Mouse (Mus musculus): Measurements from ENCODE around the gene Myo15b. TPM values are rescaled to one million over a fixed set of nuclear protein-coding genes. Genes with fewer than 3 reads are reported as not detected.

Gene Myo15b
- total and polyA plus RNA-seq, 3 experiments = 0.05 to 0.29 TPM; not detected in 1

DNA sequence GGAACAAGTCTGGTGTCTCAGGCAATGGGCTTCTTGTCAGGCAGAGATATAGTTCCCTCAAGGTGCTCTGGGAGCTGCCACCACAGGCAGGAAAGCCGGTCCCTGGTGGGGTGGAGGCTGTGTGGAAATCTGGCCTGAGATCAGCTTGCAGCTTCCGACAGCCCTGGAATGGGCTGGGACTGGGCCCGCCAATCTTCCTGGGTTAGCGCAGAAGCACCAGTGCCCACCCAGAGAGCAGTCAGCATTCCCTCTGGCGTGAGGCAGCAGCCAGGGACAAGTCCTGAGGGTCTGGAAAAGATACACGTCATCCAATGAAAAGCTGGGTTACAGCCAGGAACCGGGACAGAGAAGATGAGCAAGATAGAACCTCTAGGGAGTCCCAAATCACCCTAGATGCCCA is 46.1 kb upstream of the Myo15b start:
- Histone ChIP-seq H3K27ac (peak overlapping the region; percentile 94), H3K79me2 (replicated peaks; ENCODE audit: control insufficient read depth, insufficient read depth, low read length) (peaks cover 4% of the 10 kb centered on the region; the same call in 1 of the 2 replicates), H3K4me3 (peak overlapping the region; percentile 95), H3K27me3 (ENCODE audit: control insufficient read depth, insufficient read depth, low read length) (no peaks in the 10 kb centered on the region), H3K36me3 (ENCODE audit: control insufficient read depth, insufficient read depth, low read length) (peaks cover under 1% of the 10 kb centered on the region; the same call in 1 of the 2 replicates), H3K9ac (ENCODE audit: low read depth, low read length) (peak overlapping the region; percentile 78), H3K4me1 (ENCODE audit: control insufficient read depth, insufficient read depth, low read length) (peaks cover 16% of the 10 kb centered on the region)
- intact Hi-C loops (cut with DNase I) = loop anchor here (5.0 kb wide), 1 partner anchor 165 kb away; no protein-coding TSS in a partner anchor
- 9% methylated on average over 7 of the region's 7 CpGs for WGBS
- TF ChIP-seq POLR2A (IDR thresholded peaks at IDR 0.05; ENCODE audit: insufficient read depth, low read depth, low read length) = peak; percentile 71; the same call in 1 of the 2 replicates
- no peak for TF ChIP-seq CTCF (IDR thresholded peaks at IDR 0.05)
- peak; percentile 79; the same call in 1 of the 2 replicates for TF ChIP-seq EP300 (IDR thresholded peaks at IDR 0.05; ENCODE audit: insufficient read depth, low read depth, low read length)
- peak; percentile 74 to 77 for DNase-seq

- peak overlapping the region; percentile 94 for H3K27ac ChIP-seq
- H3K27me3 ChIP-seq (ENCODE audit: control insufficient read depth, insufficient read depth, low read length) = no peaks in the 10 kb centered on the region
- peak; percentile 55 to 67 for DNase-seq
- 2% methylated on average over 28 of the region's 28 CpGs for WGBS
- H3K4me3 ChIP-seq = peak overlapping the region; percentile 95
- peaks cover 4% of the 10 kb centered on the region; the same call in 1 of the 2 replicates for H3K79me2 ChIP-seq (replicated peaks; ENCODE audit: control insufficient read depth, insufficient read depth, low read length)
- H3K36me3 ChIP-seq (ENCODE audit: control insufficient read depth, insufficient read depth, low read length) = no peaks in the 10 kb centered on the region
- TF ChIP-seq CTCF (IDR thresholded peaks at IDR 0.05) (no peak), EP300 (IDR thresholded peaks at IDR 0.05; ENCODE audit: insufficient read depth, low read depth, low read length) (no peak), POLR2A (IDR thresholded peaks at IDR 0.05; ENCODE audit: insufficient read depth, low read depth, low read length) (no peak)
- intact Hi-C loops (cut with DNase I) = loop anchor here (5.0 kb wide), 1 partner anchor 165 kb away; no protein-coding TSS in a partner anchor
- H3K9ac ChIP-seq (ENCODE audit: low read depth, low read length) = peak overlapping the region; percentile 78
- H3K4me1 ChIP-seq (ENCODE audit: control insufficient read depth, insufficient read depth, low read length) = peaks cover 15% of the 10 kb centered on the region
Measured at GRCm38 (mm10) chr11:115812533-115813420, 45.4 kb upstream of the Myo15b start.

DNA sequence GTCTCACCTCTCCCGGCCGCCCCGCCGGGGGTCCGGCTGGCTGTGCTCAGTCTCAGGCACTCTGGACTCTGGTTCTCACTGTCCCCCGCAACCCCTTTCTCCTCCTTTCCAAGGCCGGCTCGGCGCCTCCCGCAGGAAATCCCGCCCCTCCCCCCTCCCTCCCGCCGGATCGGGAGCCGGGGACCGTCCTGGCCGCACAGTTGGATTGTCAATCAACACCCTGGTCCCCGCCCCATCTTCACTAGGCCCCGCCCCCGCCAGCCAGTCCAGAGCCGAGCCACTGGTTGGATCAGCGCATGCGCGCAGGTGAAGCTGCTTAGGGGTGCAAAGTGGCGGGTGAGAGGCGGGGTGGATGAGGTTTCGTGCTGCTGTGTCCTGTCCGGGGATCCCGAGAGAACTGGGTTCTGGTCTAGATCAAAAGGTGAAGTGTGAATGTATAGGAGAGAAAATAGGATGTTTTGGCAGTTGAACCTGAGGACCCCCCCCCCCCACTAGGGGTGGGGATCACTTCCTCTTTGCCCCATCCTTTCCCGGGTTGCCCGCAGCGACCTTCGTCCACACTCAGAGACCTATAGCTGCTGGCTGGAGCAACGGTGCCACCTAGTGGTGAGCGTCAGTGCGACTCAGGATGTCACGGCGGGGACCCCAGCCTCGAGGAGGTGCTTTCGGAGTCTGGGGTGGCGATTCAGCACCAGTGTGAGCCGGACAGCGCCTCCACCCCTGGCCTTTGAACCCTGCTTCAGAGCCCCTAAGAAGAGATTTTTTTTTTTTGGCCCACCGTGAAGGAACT is 44.5 kb upstream of the Myo15b start, which contains the start of gene Caskin2:
Gene Caskin2, minus strand, starts transcription at position 133 of the 790 bp plus-strand sequence.
- Histone ChIP-seq H3K27ac (peak within 1 kb of the TSS; percentile 94), H3K4me3 (peak within 1 kb of the TSS; percentile 95), H3K79me2 (replicated peaks; ENCODE audit: control insufficient read depth, insufficient read depth, low read length) (peaks cover 2% of the 10 kb centered on the region; the same call in 1 of the 2 replicates), H3K9ac (ENCODE audit: low read depth, low read length) (peak within 1 kb of the TSS; percentile 78), H3K4me1 (ENCODE audit: control insufficient read depth, insufficient read depth, low read length) (peaks cover 7% of the 10 kb centered on the region), H3K27me3 (ENCODE audit: control insufficient read depth, insufficient read depth, low read length) (no peaks in the 10 kb centered on the region), H3K36me3 (ENCODE audit: control insufficient read depth, insufficient read depth, low read length) (no peaks in the 10 kb centered on the region)
- intact Hi-C loops (cut with DNase I) = loop anchor here (1.0 to 5.0 kb wide), 2 partner anchors 91 to 166 kb away; no protein-coding TSS in a partner anchor
- peak; percentile 94 to 96 for DNase-seq
- peak; percentile 91 for TF ChIP-seq POLR2A (IDR thresholded peaks at IDR 0.05; ENCODE audit: insufficient read depth, low read depth, low read length)
- TF ChIP-seq EP300 (IDR thresholded peaks at IDR 0.05; ENCODE audit: insufficient read depth, low read depth, low read length) = peak; percentile 86
- peak; percentile 88 for TF ChIP-seq CTCF (IDR thresholded peaks at IDR 0.05)
- under 1% methylated on average over 44 of the region's 44 CpGs for WGBS

- Histone ChIP-seq H3K36me3 (ENCODE audit: control insufficient read depth, insufficient read depth, low read length) (no peaks in the 10 kb centered on the region), H3K4me3 (peak within 1 kb of the TSS; percentile 95), H3K4me1 (ENCODE audit: control insufficient read depth, insufficient read depth, low read length) (peaks cover 3% of the 10 kb centered on the region), H3K27ac (peak within 1 kb of the TSS; percentile 94), H3K9ac (ENCODE audit: low read depth, low read length) (peak within 1 kb of the TSS; percentile 85), H3K27me3 (ENCODE audit: control insufficient read depth, insufficient read depth, low read length) (no peaks in the 10 kb centered on the region), H3K79me2 (replicated peaks; ENCODE audit: control insufficient read depth, insufficient read depth, low read length) (peaks cover 1% of the 10 kb centered on the region; the same call in 1 of the 2 replicates)
- intact Hi-C loops (cut with DNase I) = loop anchor here (1.0 to 5.0 kb wide), 2 partner anchors 93 to 168 kb away; no protein-coding TSS in a partner anchor
- WGBS = 1% methylated on average over 84 of the region's 84 CpGs
- TF ChIP-seq CTCF (IDR thresholded peaks at IDR 0.05) = no peak
- TF ChIP-seq POLR2A (IDR thresholded peaks at IDR 0.05; ENCODE audit: insufficient read depth, low read depth, low read length) = 0 out of 2 replicates have a peak, but pooled peaks have one; percentile 33
- TF ChIP-seq EP300 (IDR thresholded peaks at IDR 0.05; ENCODE audit: insufficient read depth, low read depth, low read length) = no peak
- peak; percentile 91 to 96 for DNase-seq
Measured at GRCm38 (mm10) chr11:115814605-115815450, 43.4 kb upstream of the Myo15b start, which contains the start of gene Tsen54. Gene Tsen54, plus strand, starts transcription at chr11:115814724.
